Mouse (Mus musculus) C2C12 (cell line): ENCODE measurements around the gene Aff3.

Experiments used
- CTCF ChIP-seq: IDR thresholded peaks from one replicate; pipeline ENCODE4 v1.5.1; 2011; ENCODE audit not compliant: control insufficient read depth, insufficient read depth, insufficient read length
- FOSL1 ChIP-seq: IDR thresholded peaks from one replicate; pipeline ENCODE4 v1.8.0; 2011; ENCODE audit warnings: mild to moderate bottlenecking, low read length; ENCODE audit not compliant: poor library complexity, insufficient read depth, severe bottlenecking
- MAX ChIP-seq: IDR thresholded peaks from one replicate; pipeline ENCODE4 v1.6.1; 2011; ENCODE audit warnings: mild to moderate bottlenecking, control low read depth
- MYOG ChIP-seq: IDR thresholded peaks from one replicate; pipeline ENCODE4 v1.6.1; 2011; ENCODE audit not compliant: control insufficient read depth, insufficient read length; ENCODE audit errors: extremely low read depth
- USF1 ChIP-seq: IDR thresholded peaks from one replicate; pipeline ENCODE4 v1.6.1; 2011; ENCODE audit warnings: low read depth, mild to moderate bottlenecking, control low read depth, moderate library complexity

DNA sequence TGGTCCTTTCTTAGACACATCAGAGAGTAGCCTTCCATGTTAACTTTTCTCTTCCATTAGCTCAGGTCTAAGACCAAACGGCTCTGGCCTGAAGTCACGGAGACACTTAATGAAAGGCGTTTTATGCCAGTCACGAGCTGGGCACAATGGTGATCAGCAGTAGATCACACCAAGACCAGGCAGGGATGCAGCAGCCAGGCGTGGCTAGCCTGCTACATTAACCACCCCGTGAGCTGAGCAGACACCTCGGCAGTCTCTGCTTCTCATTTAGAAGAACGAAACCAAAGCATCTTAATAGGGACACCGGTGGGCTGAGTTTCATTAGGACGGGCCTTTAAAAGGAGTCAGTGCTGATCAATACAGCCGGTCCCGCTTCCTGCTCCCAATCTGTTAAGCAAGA is 247.6 kb downstream of the Aff3 start:
- no peak for TF ChIP-seq USF1
- no peak for TF ChIP-seq CTCF
- TF ChIP-seq MYOG, result no peak
- TF ChIP-seq MAX, result no peak
- TF ChIP-seq FOSL1, result no peak
